Mouse (Mus musculus) naive thymus-derived CD4-positive, alpha-beta T cell, adult 5 months (primary cell): ENCODE data around the gene Snx6. TPM values are rescaled to one million over a fixed set of nuclear protein-coding genes. Genes with fewer than 3 reads are reported as not detected.

Experiments
- polyA plus RNA-seq: library from polyadenylated mRNA; unstranded; fragments of 100-300 nt; shearing (Covaris generic); gene quantifications from one replicate; pipeline ENCODE4 v1.2.1, GENCODE M21; 2017

Snx6 gene
- 88.4 TPM for polyA plus RNA-seq

GRCm38 (mm10) chr12:54795153-54795998 is at the start of gene Snx6:
TSS of gene Snx6 (minus strand) at chr12:54795703.

Other genes starting within 250 kb of the Snx6 start
- 108 TPM for gene Sptssa, start 139.1 kb downstream of the Snx6 start, polyA plus RNA-seq
- gene Eapp, start 99.8 kb downstream of the Snx6 start, polyA plus RNA-seq: 71.6 TPM
- gene Cfl2, start 67.2 kb upstream of the Snx6 start, polyA plus RNA-seq: 36.7 TPM
- gene Gm20403, start 190.8 kb upstream of the Snx6 start, polyA plus RNA-seq: not detected
- gene Baz1a, start 218.6 kb upstream of the Snx6 start, polyA plus RNA-seq: 105 TPM